Mouse (Mus musculus): ENCODE measurements around the gene Bahcc1.

Bahcc1 gene

GRCm38 (mm10) chr11:120298441-120299141 lies 65.8 kb downstream of the Bahcc1 start:
- no peak for DNase-seq (ENCODE audit: low read depth)

- DNase-seq (ENCODE audit: low read depth): no peak
These were observed 66.7 kb downstream of the Bahcc1 start for GRCm38 (mm10) chr11:120299484-120299883.

- no peak for DNase-seq (ENCODE audit: low read depth)
These were observed 70.4 kb downstream of the Bahcc1 start for GRCm38 (mm10) chr11:120303119-120303518.

GRCm38 (mm10) chr11:120303559-120304349 lies 71.0 kb downstream of the Bahcc1 start:
- DNase-seq (ENCODE audit: low read depth): no peak

GRCm38 (mm10) chr11:120304350-120304694 lies 71.6 kb downstream of the Bahcc1 start:
- DNase-seq (ENCODE audit: low read depth): no peak

GRCm38 (mm10) chr11:120304886-120305534 lies 72.3 kb downstream of the Bahcc1 start:
- peak; percentile 69 for DNase-seq (ENCODE audit: low read depth)

GRCm38 (mm10) chr11:120305535-120306365 lies 73.0 kb downstream of the Bahcc1 start:
- no peak for DNase-seq (ENCODE audit: low read depth)

GRCm38 (mm10) chr11:120306366-120307131 lies 73.8 kb downstream of the Bahcc1 start:
- no peak for DNase-seq (ENCODE audit: low read depth)

- DNase-seq (ENCODE audit: low read depth): no peak
These were observed 74.3 kb downstream of the Bahcc1 start for GRCm38 (mm10) chr11:120307132-120307413.

- peak; percentile 75 for DNase-seq (ENCODE audit: low read depth)
These were observed 75.1 kb downstream of the Bahcc1 start for GRCm38 (mm10) chr11:120307566-120308430.

- no peak for DNase-seq (ENCODE audit: low read depth)
These were observed 75.9 kb downstream of the Bahcc1 start for GRCm38 (mm10) chr11:120308441-120309320.

- DNase-seq (ENCODE audit: low read depth): peak; percentile 81
These were observed 78.1 kb downstream of the Bahcc1 start for GRCm38 (mm10) chr11:120310813-120311312.

GRCm38 (mm10) chr11:120311561-120311960 lies 78.8 kb downstream of the Bahcc1 start:
- DNase-seq (ENCODE audit: low read depth): no peak

- no peak for DNase-seq (ENCODE audit: low read depth)
These were observed 79.3 kb downstream of the Bahcc1 start for GRCm38 (mm10) chr11:120312069-120312468.

GRCm38 (mm10) chr11:120313906-120314685 lies 81.3 kb downstream of the Bahcc1 start:
- no peak for DNase-seq (ENCODE audit: low read depth)

- DNase-seq (ENCODE audit: low read depth): no peak
These were observed 82.1 kb downstream of the Bahcc1 start for GRCm38 (mm10) chr11:120314721-120315415.

GRCm38 (mm10) chr11:120315416-120315761 lies 82.6 kb downstream of the Bahcc1 start:
- no peak for DNase-seq (ENCODE audit: low read depth)

Measured in fibroblast of lung, adult 2 months (primary cell).